Mouse (Mus musculus): ENCODE results near the gene Cd4. TPM values are rescaled to one million over a fixed set of nuclear protein-coding genes. Genes with fewer than 3 reads are reported as not detected.

Gene Cd4
- total and polyA plus RNA-seq, 3 experiments = not detected

DNA sequence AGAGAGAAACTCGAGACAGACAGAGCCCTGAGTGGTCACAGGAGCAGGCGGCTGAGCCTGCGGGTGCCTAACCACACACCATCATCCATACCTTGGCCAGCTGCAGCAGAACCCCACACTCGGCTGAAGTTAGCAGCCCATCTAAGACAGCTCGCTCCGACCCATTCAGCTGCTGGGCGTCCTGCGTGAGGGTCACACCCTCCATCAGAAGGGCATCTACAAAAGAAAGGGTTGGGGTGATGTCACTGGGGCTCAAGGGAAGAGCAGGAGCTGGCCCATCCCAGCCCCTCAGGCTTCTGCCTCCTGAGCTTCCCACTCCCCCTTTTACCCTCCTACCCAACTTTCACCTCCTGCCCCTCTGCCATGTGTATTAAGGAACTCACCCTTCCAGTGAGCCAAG, 37.5 kb downstream of the Cd4 start:
- H3K27me3 ChIP-seq (ENCODE audit: control insufficient read depth in 1 of 2, insufficient read depth in 2 of 2, low read length in 2 of 2) = peaks cover 16 to 17% of the 10 kb centered on the region in 2 experiments
- no peak for DNase-seq (ENCODE audit: low read depth, low spot score)

DNA sequence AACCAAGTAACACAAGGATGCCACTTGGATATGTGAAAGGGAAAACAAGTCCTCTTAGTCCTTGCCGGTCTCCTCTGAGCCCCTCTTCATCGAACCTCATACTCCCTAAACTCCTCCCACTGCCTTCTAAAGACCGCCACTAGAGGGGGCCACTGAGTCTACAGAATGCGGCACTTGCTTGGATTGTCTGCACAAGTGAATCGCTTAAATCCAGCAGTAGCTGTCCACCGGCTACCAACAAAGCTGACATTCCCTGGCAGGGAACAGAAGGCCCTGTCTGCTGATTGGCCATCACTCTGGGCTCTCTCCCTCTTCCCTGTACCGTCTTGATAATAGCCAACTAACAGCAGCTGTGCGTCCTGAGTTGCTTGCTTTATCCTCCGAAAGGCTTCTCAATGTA, 40.7 kb downstream of the Cd4 start:
- DNase-seq (ENCODE audit: low read depth, low spot score) = peak; percentile 89
- no peak for TF ChIP-seq GATA1 (IDR thresholded peaks at IDR 0.05; ENCODE audit: low read depth, low read length)
- TF ChIP-seq USF1 (IDR thresholded peaks at IDR 0.05; ENCODE audit: low read depth, low read length) = no peak
- 0 out of 2 replicates have a peak, but pooled peaks have one; percentile 26 for TF ChIP-seq BHLHE40 (IDR thresholded peaks at IDR 0.05; ENCODE audit: borderline replicate concordance, low read depth, low read length)
- no peak for TF ChIP-seq TBP (IDR thresholded peaks at IDR 0.05; ENCODE audit: low read depth, low read length)
- no peak for TF ChIP-seq POLR2A (IDR thresholded peaks at IDR 0.05; ENCODE audit: control insufficient read depth in 1 of 2, insufficient read depth in 1 of 2, low read depth in 1 of 2, low read length in 2 of 2, poor library complexity in 1 of 2)
- no peak for TF ChIP-seq POLR2AphosphoS5 (IDR thresholded peaks at IDR 0.05; ENCODE audit: borderline replicate concordance, low read depth, low read length)
- no peak for TF ChIP-seq MAX (IDR thresholded peaks at IDR 0.05; ENCODE audit: low read length)
- TF ChIP-seq MYB (IDR thresholded peaks at IDR 0.05; ENCODE audit: low read depth, low read length) = no peak
- no peak for TF ChIP-seq ZNF384 (IDR thresholded peaks at IDR 0.05; ENCODE audit: low read depth, low read length)
- peak; percentile 55 for TF ChIP-seq RAD21 (IDR thresholded peaks at IDR 0.05; ENCODE audit: low read depth, low read length)
- no peak for TF ChIP-seq GABPA (IDR thresholded peaks at IDR 0.05; ENCODE audit: low read depth, low read length)
- no peak for TF ChIP-seq CHD1 (IDR thresholded peaks at IDR 0.05; ENCODE audit: low read depth, low read length)
- no peak for TF ChIP-seq ZKSCAN1 (IDR thresholded peaks at IDR 0.05; ENCODE audit: low read depth, low read length)
- TF ChIP-seq MXI1 (IDR thresholded peaks at IDR 0.05; ENCODE audit: low read depth, low read length) = no peak
- TF ChIP-seq MEF2A (IDR thresholded peaks at IDR 0.05; ENCODE audit: extremely low read depth, insufficient replicate concordance, low read depth, low read length, poor library complexity, severe bottlenecking) = no peak
- peak; percentile 37; the same call in 1 of the 2 replicates for TF ChIP-seq ZC3H11A (IDR thresholded peaks at IDR 0.05; ENCODE audit: low read depth, low read length)
- TF ChIP-seq KAT2A (conservative IDR thresholded peaks at IDR 0.05; ENCODE audit: low read depth, low read length) = no peak
- TF ChIP-seq MAZ (IDR thresholded peaks at IDR 0.05; ENCODE audit: low read depth, low read length) = no peak
- no peak for TF ChIP-seq JUND (IDR thresholded peaks at IDR 0.05; ENCODE audit: low read depth, low read length)
- peak; percentile 90 to 97 (median 94) for TF ChIP-seq CTCF (IDR thresholded peaks at IDR 0.05 in 2 of 3, conservative IDR thresholded peaks at IDR 0.05 in 1 of 3; ENCODE audit: control insufficient read depth in 1 of 3, insufficient read depth in 1 of 3, low read depth in 2 of 3, low read length in 3 of 3, poor library complexity in 1 of 3, severe bottlenecking in 1 of 3)
- no peak for TF ChIP-seq USF2 (IDR thresholded peaks at IDR 0.05; ENCODE audit: borderline replicate concordance in 1 of 2, insufficient read depth in 1 of 2, low read depth in 1 of 2, low read length in 2 of 2)
- no peak for TF ChIP-seq EP300 (IDR thresholded peaks at IDR 0.05; ENCODE audit: low read depth in 1 of 2, low read length in 2 of 2)
- peak; percentile 27; the same call in 1 of the 2 replicates for TF ChIP-seq HCFC1 (IDR thresholded peaks at IDR 0.05; ENCODE audit: low read depth, low read length)
- peak; percentile 70 for TF ChIP-seq SMC3 (IDR thresholded peaks at IDR 0.05; ENCODE audit: low read depth, low read length)
- no peak for TF ChIP-seq NRF1 (IDR thresholded peaks at IDR 0.05; ENCODE audit: insufficient read depth, low read depth, low read length, poor library complexity, severe bottlenecking)
- no peak for TF ChIP-seq MAFK (IDR thresholded peaks at IDR 0.05; ENCODE audit: borderline replicate concordance, low read depth, low read length)
- Histone ChIP-seq H3K9ac (ENCODE audit: control insufficient read depth, low read depth, low read length, poor library complexity, severe bottlenecking) (no peak overlapping the region), H3K27me3 (ENCODE audit: control insufficient read depth in 1 of 2, insufficient read depth in 2 of 2, low read length in 2 of 2) (peaks cover 12% of the 10 kb centered on the region in 2 experiments; a peak in 3 of 4 replicates), H3K4me1 (ENCODE audit: control insufficient read depth in 1 of 2, insufficient read depth in 2 of 2, low read length in 2 of 2) (no peaks in the 10 kb centered on the region), H3K9me3 (replicated peaks; ENCODE audit: insufficient read depth, low read length) (no peaks in the 10 kb centered on the region), H3K79me2 (ENCODE audit: control insufficient read depth, insufficient read depth, low read length, poor library complexity) (no peaks in the 10 kb centered on the region), H3K27ac (ENCODE audit: control insufficient read depth, low read depth, low read length) (no peak overlapping the region), H3K36me3 (ENCODE audit: control insufficient read depth in 1 of 2, insufficient read depth in 2 of 2, low read length in 2 of 2) (no peaks in the 10 kb centered on the region), H3K4me3 (ENCODE audit: control insufficient read depth in 1 of 2, insufficient read depth in 1 of 2, low read depth in 2 of 2, low read length in 2 of 2) (no peak overlapping the region)

More for the DNA sequence above, 37.5 kb downstream of the Cd4 start:
- no peak overlapping the region for H3K27ac ChIP-seq (ENCODE audit: control insufficient read depth, low read depth, low read length)
- H3K79me2 ChIP-seq (ENCODE audit: control insufficient read depth, insufficient read depth, low read length, poor library complexity) = no peaks in the 10 kb centered on the region
- TF ChIP-seq USF1 (IDR thresholded peaks at IDR 0.05; ENCODE audit: low read depth, low read length) = no peak
- TF ChIP-seq ETS1 (IDR thresholded peaks at IDR 0.05; ENCODE audit: low read depth, low read length) = no peak
- TF ChIP-seq MEF2A (IDR thresholded peaks at IDR 0.05; ENCODE audit: extremely low read depth, insufficient replicate concordance, low read depth, low read length, poor library complexity, severe bottlenecking) = no peak
- TF ChIP-seq JUND (IDR thresholded peaks at IDR 0.05; ENCODE audit: low read depth, low read length) = no peak
- TF ChIP-seq KAT2A (conservative IDR thresholded peaks at IDR 0.05; ENCODE audit: low read depth, low read length) = no peak
- no peak for TF ChIP-seq NELFE (IDR thresholded peaks at IDR 0.05; ENCODE audit: low read depth, low read length)
- no peak for TF ChIP-seq TCF12 (IDR thresholded peaks at IDR 0.05; ENCODE audit: low read depth, low read length)
- no peak for TF ChIP-seq TBP (IDR thresholded peaks at IDR 0.05; ENCODE audit: low read depth, low read length)
- TF ChIP-seq GABPA (IDR thresholded peaks at IDR 0.05; ENCODE audit: low read depth, low read length) = no peak
- no peak for TF ChIP-seq SMC3 (IDR thresholded peaks at IDR 0.05; ENCODE audit: low read depth, low read length)
- TF ChIP-seq MAFK (IDR thresholded peaks at IDR 0.05; ENCODE audit: borderline replicate concordance, low read depth, low read length) = no peak
- TF ChIP-seq TAL1 (IDR thresholded peaks at IDR 0.05; ENCODE audit: low read length) = no peak
- no peak for TF ChIP-seq MXI1 (IDR thresholded peaks at IDR 0.05; ENCODE audit: low read depth, low read length)
- TF ChIP-seq CHD1 (IDR thresholded peaks at IDR 0.05; ENCODE audit: low read depth, low read length) = no peak
- TF ChIP-seq E2F4 (IDR thresholded peaks at IDR 0.05; ENCODE audit: borderline replicate concordance, low read depth, low read length) = no peak
- no peak overlapping the region for H3K9ac ChIP-seq (ENCODE audit: control insufficient read depth, low read depth, low read length, poor library complexity, severe bottlenecking)
- no peaks in the 10 kb centered on the region for H3K9me3 ChIP-seq (replicated peaks; ENCODE audit: insufficient read depth, low read length)
- H3K4me1 ChIP-seq (ENCODE audit: control insufficient read depth in 1 of 2, insufficient read depth in 2 of 2, low read length in 2 of 2) = no peaks in the 10 kb centered on the region
- no peaks in the 10 kb centered on the region for H3K36me3 ChIP-seq (ENCODE audit: control insufficient read depth in 1 of 2, insufficient read depth in 2 of 2, low read length in 2 of 2)
- no peak overlapping the region for H3K4me3 ChIP-seq (ENCODE audit: control insufficient read depth in 1 of 2, insufficient read depth in 1 of 2, low read depth in 2 of 2, low read length in 2 of 2)

All from MEL (cell line).